Mouse (Mus musculus) kidney, embryonic 14.5 days (tissue): ENCODE data around the gene Ezh1. TPM values are rescaled to one million over a fixed set of nuclear protein-coding genes. Genes with fewer than 3 reads are reported as not detected.

Source experiments
- ATAC-seq: fragments of 200-750 bp; cut with Nextera tagmentation; 2 replicates; pipeline ENCODE4 v1.8.0; 2017; ENCODE audit warnings: moderate number of reproducible peaks, mild to moderate bottlenecking, moderate TSS enrichment, moderate library complexity; ENCODE audit not compliant: low FRiP score, low TSS enrichment
- H3K27ac ChIP-seq: fragments of 300-500 bp; sonication (generic); 2 replicates; pipeline ENCODE4 v1.5.1; 2014; ENCODE audit warnings: low read depth, mild to moderate bottlenecking, low read length, moderate library complexity, mixed read lengths
- H3K27me3 ChIP-seq: fragments of 300-500 bp; sonication (generic); 2 replicates; pipeline ENCODE4 v1.6.1; 2014; ENCODE audit warnings: mild to moderate bottlenecking, low read length; ENCODE audit not compliant: control insufficient read depth, insufficient read depth
- H3K36me3 ChIP-seq: fragments of 300-500 bp; sonication (generic); 2 replicates; pipeline ENCODE4 v1.6.1; 2014; ENCODE audit warnings: low read length, mixed read lengths; ENCODE audit not compliant: control insufficient read depth, insufficient read depth
- H3K4me1 ChIP-seq: fragments of 300-500 bp; sonication (generic); 2 replicates; pipeline ENCODE4 v1.6.1; 2014; ENCODE audit warnings: low read length, mixed read lengths; ENCODE audit not compliant: control insufficient read depth, insufficient read depth
- H3K4me2 ChIP-seq: fragments of 300-500 bp; sonication (generic); replicated peaks from 2 replicates; pipeline ENCODE4 v1.6.1; 2014; ENCODE audit warnings: low read depth, mild to moderate bottlenecking, low read length
- H3K4me3 ChIP-seq: fragments of 300-500 bp; sonication (generic); 2 replicates; pipeline ENCODE4 v1.5.1; 2014; ENCODE audit warnings: mild to moderate bottlenecking, low read length
- H3K9ac ChIP-seq: fragments of 300-500 bp; sonication (generic); 2 replicates; pipeline ENCODE4 v1.6.1; 2014; ENCODE audit warnings: low read depth, mild to moderate bottlenecking, low read length, moderate library complexity
- H3K9me3 ChIP-seq: fragments of 300-500 bp; sonication (generic); 2 replicates; pipeline ENCODE4 v1.6.1; 2016; ENCODE audit warnings: low read length; ENCODE audit not compliant: control insufficient read depth
- WGBS: fragments of 180-500 bp; shearing (Covaris S2); extraction: QIAGEN DNeasy Blood & Tissue Kit; methylation state at CpG from one replicate; pipeline ENCODE4 v1.1.7; 2014; 5-methylcytosine and 5-hydroxymethylcytosine counted together
- polyA plus RNA-seq: library from polyadenylated mRNA; unstranded; fragments of >200 nt; fragmentation: Nextera tagmentation; extraction: Ambion mirVana; gene quantifications from 2 replicates; pipeline ENCODE4 v1.2.1, GENCODE M21; 2014

The Ezh1 gene
- polyA plus RNA-seq, 1 experiment from 2014 or later, result 27.4 TPM

DNA sequence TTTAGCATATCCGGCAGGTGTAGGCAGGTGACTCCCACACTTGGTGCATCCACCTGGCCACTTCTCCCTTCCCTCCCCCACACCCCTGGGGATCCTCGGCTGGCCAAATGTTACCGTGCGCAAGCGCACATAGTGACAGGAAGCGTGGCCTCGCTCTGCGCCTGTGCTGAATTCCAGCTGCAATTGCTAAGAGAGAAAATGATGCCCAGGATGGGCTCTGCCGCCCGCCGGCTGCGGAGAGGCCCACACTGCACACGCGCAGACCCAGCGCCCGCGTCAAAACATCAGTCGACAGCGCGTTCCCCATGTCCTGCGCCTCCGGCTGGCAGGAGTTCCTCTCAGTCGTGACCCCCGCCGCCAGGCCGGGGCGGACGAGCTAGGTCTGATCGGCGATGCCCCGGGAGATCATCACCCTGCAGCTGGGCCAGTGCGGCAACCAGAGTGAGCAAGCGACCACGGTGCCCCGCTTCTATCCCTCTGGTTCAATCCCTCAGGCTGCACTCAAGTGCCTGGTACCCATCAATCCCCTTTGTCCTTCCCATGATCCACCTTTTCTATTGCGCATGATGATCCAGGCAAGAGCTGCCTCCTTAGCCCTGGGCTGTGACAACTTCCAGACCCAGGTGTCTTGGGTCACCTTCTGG is 70.4 kb downstream of the Ezh1 start, which contains the start of gene Tubg2:
Gene Tubg2 (plus strand): TSS at position 180 of the 644 bp plus-strand sequence.
- Histone ChIP-seq H3K4me3 (peak within 1 kb of the TSS; percentile 41), H3K36me3 (no peaks in the 10 kb centered on the region), H3K9ac (peak within 1 kb of the TSS; percentile 58), H3K4me1 (peaks cover 12% of the 10 kb centered on the region; the same call in 1 of the 2 replicates), H3K27me3 (no peaks in the 10 kb centered on the region), H3K27ac (peak within 1 kb of the TSS; percentile 57), H3K9me3 (no peaks in the 10 kb centered on the region), H3K4me2 (peak within 1 kb of the TSS; percentile 81)
- WGBS, result 2% methylated on average over 36 of the region's 36 CpGs
- peak; percentile 76 for ATAC-seq

DNA sequence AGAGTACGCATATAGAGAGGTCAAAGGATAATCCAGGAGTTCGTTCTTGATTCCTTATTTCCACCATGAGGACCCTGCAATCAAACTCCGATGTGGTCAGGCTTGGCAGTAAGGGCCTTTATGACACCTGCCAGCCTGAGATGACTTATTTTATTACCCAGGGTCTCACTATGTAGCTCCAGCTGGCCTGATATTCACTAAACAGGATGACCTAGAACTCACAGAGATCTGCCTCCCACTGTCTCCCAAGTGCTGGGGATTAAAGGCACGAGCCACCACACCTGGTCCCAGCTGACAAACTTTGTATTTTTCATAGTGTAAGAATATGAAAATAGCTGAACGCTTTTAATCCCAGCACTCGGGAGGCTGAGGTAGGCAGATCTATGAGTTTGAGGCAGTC is 71.1 kb downstream of the Ezh1 start:
- Histone ChIP-seq H3K36me3 (no peaks in the 10 kb centered on the region), H3K4me2 (peak overlapping the region; percentile 81; the same call in 1 of the 2 replicates), H3K4me1 (peaks cover 12% of the 10 kb centered on the region; the same call in 1 of the 2 replicates), H3K27me3 (no peaks in the 10 kb centered on the region), H3K4me3 (no peak overlapping the region), H3K9ac (no peak overlapping the region), H3K27ac (no peak overlapping the region), H3K9me3 (no peaks in the 10 kb centered on the region)
- WGBS, result 67% methylated on average over 6 of the region's 6 CpGs
- no peak for ATAC-seq

DNA sequence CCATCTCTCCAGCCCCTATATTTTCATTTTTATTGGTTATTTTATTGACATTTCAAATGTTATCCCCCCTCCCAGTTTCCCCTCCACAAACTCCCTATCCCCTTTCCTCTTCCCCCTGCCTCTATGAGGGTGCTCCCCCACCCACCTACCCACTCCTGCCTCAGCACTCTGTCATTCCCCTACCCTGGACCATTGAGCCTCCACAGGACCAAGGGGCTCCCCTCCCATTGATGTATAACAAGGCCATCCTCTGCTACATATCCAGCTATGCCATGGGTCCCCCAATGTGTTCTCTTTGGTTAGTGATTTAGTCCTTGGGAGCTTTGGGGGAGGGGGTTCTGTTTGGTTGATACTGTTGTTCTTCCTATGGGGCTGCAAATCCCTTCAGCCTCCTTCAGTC is 71.6 kb downstream of the Ezh1 start:
- no peak overlapping the region for H3K9ac ChIP-seq
- no peaks in the 10 kb centered on the region for H3K27me3 ChIP-seq
- H3K4me3 ChIP-seq, result no peak overlapping the region
- no peak overlapping the region for H3K4me2 ChIP-seq
- H3K36me3 ChIP-seq, result no peaks in the 10 kb centered on the region
- no peak overlapping the region for H3K27ac ChIP-seq
- H3K9me3 ChIP-seq, result no peaks in the 10 kb centered on the region
- peaks cover 12% of the 10 kb centered on the region; the same call in 1 of the 2 replicates for H3K4me1 ChIP-seq
- no peak for ATAC-seq

DNA sequence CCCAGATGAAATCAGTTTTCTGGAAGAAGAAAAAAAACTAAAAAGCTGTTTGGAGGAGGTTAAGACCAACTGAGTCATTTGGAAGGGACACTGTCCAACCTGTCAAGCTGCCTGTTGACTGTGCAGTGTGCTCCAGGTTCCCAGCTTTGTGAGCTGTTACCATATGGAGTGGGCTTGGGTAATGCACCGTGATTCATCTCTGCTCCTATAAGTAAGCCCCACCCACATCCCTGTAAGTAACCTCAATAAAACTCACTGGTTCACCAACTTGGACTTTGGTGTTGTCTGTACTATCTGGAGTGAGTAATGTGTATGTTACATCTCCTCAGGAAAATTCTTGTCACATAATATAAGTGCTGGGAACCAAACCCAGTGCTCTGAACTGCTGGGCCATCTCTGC is 73.4 kb downstream of the Ezh1 start:
- Histone ChIP-seq H3K4me1 (peaks cover 24% of the 10 kb centered on the region), H3K4me2 (no peak overlapping the region), H3K36me3 (no peaks in the 10 kb centered on the region), H3K9me3 (no peaks in the 10 kb centered on the region), H3K27me3 (no peaks in the 10 kb centered on the region), H3K4me3 (no peak overlapping the region), H3K27ac (no peak overlapping the region), H3K9ac (no peak overlapping the region)
- ATAC-seq, result no peak
- WGBS, result 70% methylated on average over 1 of the region's 1 CpGs

DNA sequence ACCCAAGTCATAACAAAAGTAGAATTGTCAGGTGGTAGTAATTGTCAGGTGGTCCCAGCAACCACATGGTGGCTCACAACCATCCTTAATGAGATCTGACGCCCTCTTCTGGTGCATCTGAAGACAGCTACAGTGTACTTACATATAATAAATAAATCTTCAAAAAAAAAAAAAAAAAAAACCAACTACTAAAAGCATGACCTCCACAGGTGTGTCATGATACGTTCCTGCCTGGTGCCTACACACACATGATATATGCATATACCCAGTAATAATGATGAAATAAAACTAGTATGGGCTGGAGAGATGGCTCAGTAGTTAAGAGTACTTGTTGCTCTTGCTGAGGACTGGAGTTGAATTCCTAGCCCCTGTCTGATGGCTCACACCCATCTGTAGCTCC is 75.2 kb downstream of the Ezh1 start:
- ATAC-seq, result no peak
- no peaks in the 10 kb centered on the region for H3K36me3 ChIP-seq

DNA sequence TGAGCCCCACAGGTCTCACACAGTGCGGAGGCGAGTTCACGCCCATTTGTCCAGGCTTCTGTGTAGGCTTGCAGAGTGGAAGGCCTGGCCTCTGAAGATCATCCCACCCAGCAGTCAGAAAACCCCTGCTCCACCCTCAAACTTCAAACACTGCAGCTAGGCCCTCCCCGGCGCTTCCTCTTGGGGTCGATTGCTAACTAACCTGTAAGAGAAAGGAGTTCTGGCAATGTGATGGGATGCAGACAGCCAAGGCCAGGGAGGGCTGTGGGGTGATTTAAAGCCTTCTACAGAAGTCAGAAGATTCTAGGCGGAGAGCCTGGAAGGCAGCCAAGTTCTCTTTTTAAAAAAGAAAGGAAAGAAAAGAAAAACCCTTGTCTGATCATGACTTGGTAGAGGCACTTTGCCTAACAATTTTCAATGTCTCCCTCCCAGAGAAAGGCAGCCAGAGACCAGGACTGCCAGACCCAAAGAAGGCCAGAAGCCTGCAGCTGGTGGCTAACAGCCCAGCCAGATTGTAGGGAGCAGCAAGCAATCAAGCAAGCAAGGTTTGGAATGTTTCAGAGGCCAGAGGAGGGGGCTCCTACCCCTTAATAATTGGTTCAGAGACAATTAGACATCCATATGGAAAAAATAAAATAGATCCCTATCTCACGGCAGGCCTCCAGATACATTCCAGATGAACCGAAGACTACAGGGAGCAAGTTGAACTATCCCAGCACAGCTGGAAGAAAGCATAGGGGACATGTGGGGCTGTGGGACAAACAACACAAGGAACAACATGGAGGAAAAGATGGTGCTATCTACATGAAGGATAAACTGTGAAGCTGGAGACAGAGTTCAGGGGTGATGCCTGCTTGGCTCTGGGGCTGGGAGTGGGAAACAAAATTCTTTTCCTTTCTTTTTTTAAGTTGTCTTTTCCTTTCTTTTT is 76.8 kb downstream of the Ezh1 start:
- H3K4me2 ChIP-seq, result no peak overlapping the region; the same call in 1 of the 2 replicates
- ATAC-seq, result peak; percentile 82
- no peaks in the 10 kb centered on the region for H3K9me3 ChIP-seq
- H3K4me1 ChIP-seq, result peaks cover 12% of the 10 kb centered on the region
- peak overlapping the region; percentile 18; the same call in 1 of the 2 replicates for H3K9ac ChIP-seq
- WGBS, result 19% methylated on average over 9 of the region's 9 CpGs
- H3K27ac ChIP-seq, result peak overlapping the region; percentile 90
- H3K27me3 ChIP-seq, result no peaks in the 10 kb centered on the region
- H3K4me3 ChIP-seq, result no peak overlapping the region
- H3K36me3 ChIP-seq, result no peaks in the 10 kb centered on the region

More for the DNA sequence above, 75.2 kb downstream of the Ezh1 start:
- Histone ChIP-seq H3K4me3 (no peak overlapping the region), H3K9me3 (no peaks in the 10 kb centered on the region), H3K27ac (no peak overlapping the region), H3K27me3 (no peaks in the 10 kb centered on the region), H3K4me2 (no peak overlapping the region), H3K9ac (no peak overlapping the region), H3K4me1 (peaks cover 20% of the 10 kb centered on the region)
- WGBS, result 56% methylated on average over 2 of the region's 2 CpGs

DNA sequence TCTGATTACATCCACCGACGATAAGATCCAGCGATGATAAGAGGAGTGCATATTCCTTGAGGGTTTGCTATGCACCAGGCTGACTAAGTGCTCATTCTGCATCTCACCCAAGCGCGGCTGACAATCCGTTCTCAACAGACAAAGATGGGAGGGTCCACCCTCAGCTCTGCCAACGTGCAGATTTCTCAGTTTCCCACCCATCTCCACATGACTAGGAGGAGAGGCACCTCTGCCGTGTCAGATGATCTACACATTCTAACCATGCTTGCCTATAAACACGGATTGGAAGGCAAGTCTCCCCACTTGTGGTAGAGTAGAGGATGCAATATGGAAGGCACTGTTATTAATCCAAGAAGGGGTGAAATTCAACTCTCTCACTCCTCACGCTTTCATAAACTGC is 77.5 kb downstream of the Ezh1 start:
- Histone ChIP-seq H3K9me3 (no peaks in the 10 kb centered on the region), H3K9ac (0 out of 2 replicates have a peak overlapping the region, but pooled peaks have one; percentile 18), H3K27ac (peak overlapping the region; percentile 90), H3K27me3 (no peaks in the 10 kb centered on the region), H3K4me3 (no peak overlapping the region), H3K36me3 (no peaks in the 10 kb centered on the region), H3K4me1 (peaks cover 14% of the 10 kb centered on the region), H3K4me2 (no peak overlapping the region; the same call in 1 of the 2 replicates)
- ATAC-seq, result no peak
- 54% methylated on average over 10 of the region's 10 CpGs for WGBS

DNA sequence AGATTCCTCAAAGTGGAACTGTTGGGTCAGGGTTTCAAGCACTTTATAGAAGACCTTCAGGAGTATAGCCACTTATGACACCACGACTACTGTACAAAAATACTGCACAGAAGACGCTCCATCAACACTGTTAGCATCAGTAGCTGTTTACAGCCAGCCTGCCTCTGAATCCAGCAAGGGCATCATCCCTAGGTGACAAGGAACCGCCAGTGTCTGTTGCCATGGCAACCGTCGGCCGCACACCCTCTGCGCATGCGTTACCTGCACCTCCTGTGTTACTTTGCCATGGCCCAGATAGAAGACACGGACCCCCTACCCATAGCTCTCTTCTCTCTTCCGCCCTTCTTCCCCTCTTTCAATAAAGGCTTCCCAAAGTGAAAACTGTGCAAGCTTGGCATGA is 79.9 kb downstream of the Ezh1 start:
- ATAC-seq, result no peak
- H3K27ac ChIP-seq, result no peak overlapping the region
- no peaks in the 10 kb centered on the region for H3K27me3 ChIP-seq
- H3K4me2 ChIP-seq, result no peak overlapping the region
- no peaks in the 10 kb centered on the region for H3K36me3 ChIP-seq
- H3K4me1 ChIP-seq, result peaks cover 18% of the 10 kb centered on the region
- no peak overlapping the region for H3K9ac ChIP-seq
- WGBS, result 24% methylated on average over 10 of the region's 10 CpGs
- H3K9me3 ChIP-seq, result no peaks in the 10 kb centered on the region
- H3K4me3 ChIP-seq, result no peak overlapping the region
